Mouse (Mus musculus) small intestine, adult 10 weeks (tissue): ENCODE measurements around the gene B3gnt6. TPM values are rescaled to one million over a fixed set of nuclear protein-coding genes. Genes with fewer than 3 reads are reported as not detected.

Source experiments
- polyA plus RNA-seq: library from polyadenylated mRNA; stranded (reverse); fragments of 350-450 nt; fragmentation: Illumina TruSeq; extraction: RNeasy Lipid Tissue Mini Kit (QIAGEN cat#74804); gene quantifications from one replicate; pipeline ENCODE4 v1.2.3, GENCODE M21; 2014; ENCODE audit warnings: low replicate concordance

The B3gnt6 gene
- polyA plus RNA-seq: 0.97 TPM

GRCm38 (mm10) chr7:98199381-98199780, at the start of gene B3gnt6:
B3gnt6 (minus strand) TSS chr7:98199481.

GRCm38 (mm10) chr7:98177929-98178559, 21.2 kb downstream of the B3gnt6 start, which contains the start of gene Capn5:
Capn5 (minus strand) TSS chr7:98178274.

GRCm38 (mm10) chr7:98145402-98145801, 53.9 kb downstream of the B3gnt6 start, which contains the start of gene Omp:
Omp (minus strand) TSS chr7:98145502.

Other genes with a start within 250 kb of the B3gnt6 start
- gene Myo7a, start 80.0 kb downstream of the B3gnt6 start, polyA plus RNA-seq: 5.9 TPM
- not detected for gene Omp, start 54.0 kb downstream of the B3gnt6 start, polyA plus RNA-seq
- gene Capn5, start 21.2 kb downstream of the B3gnt6 start, polyA plus RNA-seq: 0.67 TPM
- gene Acer3, start 121.7 kb upstream of the B3gnt6 start, polyA plus RNA-seq: 41.6 TPM
- 5.0 TPM for gene Tsku, start 161.8 kb upstream of the B3gnt6 start, polyA plus RNA-seq
- gene Gucy2d, start 240.9 kb upstream of the B3gnt6 start, polyA plus RNA-seq: not detected